Mouse (Mus musculus) olfactory bulb, adult 2 months (tissue): Measurements from ENCODE around the gene Eef1akmt2. TPM values are rescaled to one million over a fixed set of nuclear protein-coding genes. Genes with fewer than 3 reads are reported as not detected.

Source experiments
- H3K27ac ChIP-seq: fragments of 200-500 bp; 2 replicates; pipeline ENCODE4 v1.5.1; 2012; ENCODE audit warnings: low read depth, low read length; ENCODE audit not compliant: insufficient read depth
- H3K4me1 ChIP-seq: fragments of 200-500 bp; 2 replicates; pipeline ENCODE4 v1.6.1; 2012; ENCODE audit warnings: low read length; ENCODE audit not compliant: control insufficient read depth, insufficient read depth
- H3K4me3 ChIP-seq: fragments of 200-500 bp; 2 replicates; pipeline ENCODE4 v1.5.1; 2012; ENCODE audit warnings: mild to moderate bottlenecking, low read depth, low read length, moderate library complexity; ENCODE audit not compliant: insufficient read depth
- CTCF ChIP-seq: fragments of 200-500 bp; IDR thresholded peaks from 2 replicates; pipeline ENCODE4 v1.5.1; 2012; ENCODE audit warnings: low read depth, mild to moderate bottlenecking, low read length, moderate library complexity; ENCODE audit not compliant: insufficient read depth
- POLR2A ChIP-seq: fragments of 200-500 bp; IDR thresholded peaks from 2 replicates; pipeline ENCODE4 v1.6.1; 2012; ENCODE audit warnings: mild to moderate bottlenecking, low read depth, low read length, moderate library complexity; ENCODE audit not compliant: insufficient read depth
- WGBS: fragments of 180-500 bp; shearing (Covaris S2); methylation state at CpG from one replicate; pipeline ENCODE4 v1.1.7; 2018; 5-methylcytosine and 5-hydroxymethylcytosine counted together
- polyA plus RNA-seq: library from polyadenylated mRNA; stranded (reverse); fragments of >200 nt; gene quantifications from 2 replicates; pipeline ENCODE4 v1.2.4, GENCODE M21; 2012; ENCODE audit warnings: low replicate concordance; ENCODE audit not compliant: missing spikeins, insufficient read depth, insufficient read length

The Eef1akmt2 gene
- polyA plus RNA-seq, 1 experiment = not detected

DNA sequence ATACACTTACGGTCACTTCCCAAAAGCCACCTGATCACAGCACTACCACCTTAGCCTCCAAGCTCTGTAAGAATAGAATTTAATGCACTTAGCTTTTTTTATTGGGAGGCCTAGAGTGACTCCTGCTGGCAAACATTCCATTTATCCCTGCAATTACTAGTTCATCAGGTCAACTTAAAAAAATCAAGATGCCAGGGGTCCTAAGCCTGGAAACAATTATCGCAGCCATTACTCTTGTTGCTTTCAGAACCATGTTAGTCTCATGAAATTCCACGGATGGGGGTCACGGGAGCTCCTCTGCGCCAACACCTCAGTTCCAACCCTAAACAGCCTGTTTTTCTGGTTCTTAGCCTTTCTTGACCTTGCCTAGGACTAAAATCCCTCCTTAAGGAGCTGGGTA is 37.4 kb downstream of the Eef1akmt2 start:
- H3K27ac ChIP-seq = no peak overlapping the region
- H3K4me3 ChIP-seq = no peak overlapping the region
- no peak for TF ChIP-seq POLR2A
- no peak for TF ChIP-seq CTCF
- peaks cover 11% of the 10 kb centered on the region for H3K4me1 ChIP-seq
- 89% methylated on average over 5 of the region's 5 CpGs for WGBS

DNA sequence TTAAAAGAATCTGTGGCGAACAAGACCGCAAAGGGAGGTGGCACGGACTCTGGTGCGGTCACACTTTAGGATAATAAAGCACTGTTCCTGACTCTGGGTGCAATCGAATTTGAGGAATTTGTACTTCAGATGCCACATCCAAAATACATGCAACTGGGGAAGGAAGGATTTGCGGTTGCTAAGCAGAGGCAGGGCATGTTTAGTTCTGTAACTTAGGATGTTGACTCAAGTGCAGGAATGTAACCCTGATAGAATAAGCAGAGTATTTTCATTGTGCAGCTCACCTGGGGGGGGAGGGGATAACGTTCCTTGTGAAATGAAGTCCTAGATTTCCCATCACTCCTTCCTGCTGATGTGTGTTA is 38.4 kb downstream of the Eef1akmt2 start:
- Histone ChIP-seq H3K4me1 (peaks cover 18% of the 10 kb centered on the region), H3K27ac (no peak overlapping the region), H3K4me3 (peak overlapping the region; percentile 60)
- 2% methylated on average over 7 of the region's 7 CpGs for WGBS
- TF ChIP-seq CTCF (no peak), POLR2A (no peak)

DNA sequence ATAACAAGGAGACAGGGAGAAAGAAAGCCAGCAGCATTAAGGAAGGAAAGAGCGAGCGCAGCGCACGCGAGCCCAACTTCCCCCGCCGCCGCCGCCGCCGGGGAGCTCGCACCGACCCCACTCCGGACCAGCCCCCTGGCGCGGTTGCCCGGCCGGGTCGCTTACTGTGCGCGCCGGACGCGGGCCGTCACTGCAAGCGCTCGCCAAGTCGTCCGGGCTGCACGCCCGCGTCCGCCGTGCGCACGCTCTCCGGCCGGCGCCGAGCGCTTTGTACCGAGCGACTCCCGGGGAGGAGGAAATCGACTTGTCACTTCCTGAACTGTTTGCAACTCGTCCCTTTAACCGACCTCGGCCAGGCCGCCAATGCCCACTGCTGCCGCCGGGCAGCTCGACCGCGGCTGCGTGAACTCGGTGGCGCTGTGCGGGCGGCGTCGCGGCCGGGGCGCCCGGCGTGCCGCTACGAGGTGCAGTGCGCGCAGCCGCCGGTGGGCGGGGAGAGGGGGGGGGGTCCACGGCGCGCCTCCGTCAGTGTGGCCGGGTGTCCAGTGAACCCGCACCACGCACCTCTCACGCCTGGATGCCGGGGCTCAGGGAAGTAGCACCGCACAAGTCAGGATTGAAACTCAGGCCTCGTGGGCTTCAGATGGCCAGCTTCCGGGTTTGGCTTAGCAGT is 38.9 kb downstream of the Eef1akmt2 start, which contains the start of gene Fam53b:
Fam53b (minus strand) TSS at position 471 of the 673 bp plus-strand sequence.
- Histone ChIP-seq H3K4me1 (peaks cover 23% of the 10 kb centered on the region), H3K4me3 (peak within 1 kb of the TSS; percentile 60), H3K27ac (no peak within 1 kb of the TSS)
- under 1% methylated on average over 81 of the region's 85 CpGs for WGBS
- TF ChIP-seq POLR2A = peak; percentile 43; the same call in 1 of the 2 replicates
- no peak for TF ChIP-seq CTCF

DNA sequence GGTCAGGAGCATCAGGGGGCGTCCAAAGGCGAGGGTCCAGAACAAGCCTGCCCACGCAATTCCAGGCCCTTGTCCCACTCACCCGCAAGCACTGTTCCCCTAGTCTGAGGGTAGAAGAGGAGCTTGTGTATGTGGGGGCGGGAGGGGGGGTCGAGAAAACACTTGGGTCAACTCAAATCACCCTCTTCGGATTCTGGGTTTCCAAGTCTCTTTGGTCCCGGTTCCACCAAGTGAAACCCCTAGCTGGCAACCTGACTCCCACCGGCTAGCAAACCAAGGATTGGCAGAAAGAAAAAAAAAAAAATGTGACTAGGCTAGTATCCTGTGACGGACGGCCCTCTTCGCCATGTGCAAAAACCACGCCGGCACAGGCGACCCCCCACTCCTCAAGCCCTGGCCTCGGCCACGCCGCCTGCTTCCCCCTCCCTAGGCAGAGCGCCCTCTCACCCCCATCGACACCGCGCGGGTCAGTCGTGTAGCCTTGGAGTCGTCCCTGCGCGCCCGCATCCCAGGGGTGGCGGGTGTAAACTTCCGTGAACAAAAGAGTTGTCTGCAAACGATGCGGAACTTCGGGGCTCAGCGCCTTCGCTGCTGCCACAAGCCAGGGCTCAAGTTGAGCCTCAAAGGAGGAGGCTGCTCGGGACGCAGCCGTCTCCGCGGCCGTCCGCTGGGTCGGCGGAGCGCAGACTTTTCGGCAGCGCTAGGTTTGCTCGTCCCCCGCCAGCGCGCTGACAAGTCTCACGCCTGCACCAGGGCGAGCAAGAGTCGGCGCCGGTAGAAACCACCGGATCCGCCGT is 39.7 kb downstream of the Eef1akmt2 start:
- TF ChIP-seq POLR2A = no peak
- no peak for TF ChIP-seq CTCF
- WGBS = under 1% methylated on average over 59 of the region's 59 CpGs
- no peak overlapping the region for H3K27ac ChIP-seq
- H3K4me3 ChIP-seq = peak overlapping the region; percentile 60
- peaks cover 26% of the 10 kb centered on the region for H3K4me1 ChIP-seq

- Histone ChIP-seq H3K27ac (no peak overlapping the region), H3K4me3 (peak overlapping the region; percentile 60), H3K4me1 (peaks cover 33% of the 10 kb centered on the region)
- TF ChIP-seq CTCF (no peak), POLR2A (no peak)
- 27% methylated on average over 23 of the region's 23 CpGs for WGBS
These were observed 40.5 kb downstream of the Eef1akmt2 start for GRCm38 (mm10) chr7:132811716-132812618.

DNA sequence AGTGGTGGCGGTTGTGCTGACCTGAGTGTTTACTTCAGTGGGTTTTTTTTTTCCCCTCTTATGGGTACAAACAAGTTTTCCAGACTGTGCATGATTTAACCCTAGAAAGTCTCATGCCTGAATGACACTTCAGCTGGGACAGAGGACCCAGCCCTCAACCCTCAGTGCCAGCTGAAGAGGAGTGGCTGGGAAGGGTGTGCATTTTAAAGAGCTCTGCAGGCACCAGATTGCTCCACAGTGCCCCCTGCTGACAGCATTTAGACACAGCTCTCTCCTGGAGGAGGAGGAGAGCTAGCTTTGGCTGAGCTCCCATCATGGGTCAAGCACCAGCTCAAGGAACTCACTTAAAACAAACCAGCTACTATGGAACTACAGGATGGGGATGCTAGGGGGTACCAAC is 41.6 kb downstream of the Eef1akmt2 start:
- 67% methylated on average over 1 of the region's 1 CpGs for WGBS
- peaks cover 37% of the 10 kb centered on the region for H3K4me1 ChIP-seq
- H3K27ac ChIP-seq = no peak overlapping the region
- no peak overlapping the region for H3K4me3 ChIP-seq
- TF ChIP-seq CTCF (peak; percentile 79), POLR2A (no peak)

DNA sequence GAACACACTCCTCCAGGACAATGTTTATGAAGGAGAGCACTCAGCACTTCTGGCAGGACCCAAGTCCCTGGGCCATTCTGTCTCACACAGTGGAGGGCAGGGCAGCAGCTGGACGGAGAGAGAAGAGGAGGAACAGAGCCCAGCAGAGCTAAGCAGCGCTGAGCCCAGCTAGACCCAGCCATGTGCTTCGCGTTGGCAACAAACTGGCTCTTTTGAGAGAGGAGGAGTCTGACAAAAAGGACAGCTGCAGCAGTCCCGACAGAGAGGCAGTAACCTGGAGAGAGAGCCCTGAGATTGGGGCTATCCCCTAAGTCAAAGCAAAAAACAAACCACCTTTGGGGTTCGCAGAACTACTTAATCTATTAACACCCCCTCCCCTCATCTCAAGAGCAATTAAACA is 42.1 kb downstream of the Eef1akmt2 start:
- Histone ChIP-seq H3K4me1 (peaks cover 42% of the 10 kb centered on the region), H3K4me3 (no peak overlapping the region), H3K27ac (no peak overlapping the region)
- TF ChIP-seq CTCF = no peak
- no peak for TF ChIP-seq POLR2A
- 33% methylated on average over 6 of the region's 6 CpGs for WGBS

GRCm38 (mm10) chr7:132809721-132810120 is 42.8 kb downstream of the Eef1akmt2 start:
- Histone ChIP-seq H3K27ac (no peak overlapping the region), H3K4me1 (peaks cover 43% of the 10 kb centered on the region), H3K4me3 (no peak overlapping the region)
- TF ChIP-seq CTCF (no peak), POLR2A (no peak)
- 73% methylated on average over 6 of the region's 6 CpGs for WGBS
